Comparison of ENCODE assay signal across 24 mouse cellular contexts in the genomic region with DNA sequence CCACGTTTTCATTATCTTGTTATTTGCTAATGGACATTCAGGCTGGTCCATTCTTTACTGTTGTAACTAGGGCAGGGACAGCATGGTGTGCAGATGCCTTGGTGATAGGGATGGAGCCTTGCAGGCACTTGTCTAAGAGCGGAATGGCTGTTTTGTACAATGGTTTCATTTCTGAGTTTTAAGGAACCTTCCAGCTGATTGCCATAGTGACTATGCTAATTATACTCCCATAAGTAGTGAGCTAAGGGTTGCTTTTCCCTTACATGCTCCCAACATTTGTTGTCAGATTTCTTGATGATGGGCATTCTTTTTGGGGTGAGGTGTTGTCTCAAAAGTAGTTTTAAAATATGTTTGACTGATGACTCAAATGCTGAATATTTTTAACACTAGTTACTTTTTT.
"Had no signal": no experiment of that assay in that cellular context is flagged by ENCODE, and none has a peak within 500 bp of the region (broad histone marks: within the 10 kb centered on the region; RNA-seq: fewer than 3 reads in every experiment).

No protein-coding gene starts in this region.

- ATAC-seq: forebrain, postnatal 0 days; hindbrain, embryonic 16.5 days; inflammation-experienced regulatory T-cells, adult 6 months; intestine, embryonic 15.5 days; intestine, postnatal 0 days had no signal

- DNase-seq: forebrain, postnatal 0 days; gastrocnemius, postnatal 14 days; gastrocnemius, postnatal 36 days; heart, adult 18-20 months; heart, postnatal 10 days; heart, postnatal 4 days; kidney, adult 18-20 months; kidney, adult 8-10 months; kidney, postnatal 10 days; kidney, postnatal 25 days; kidney, postnatal 4 days; liver had no signal

- H3K4me2 ChIP-seq: heart, embryonic 12.5 days; hindbrain, embryonic 12.5 days; hindbrain, embryonic 14.5 days; intestine, embryonic 15.5 days; limb, embryonic 12.5 days had no signal

- H3K27ac ChIP-seq: heart, embryonic 10.5 days; hindbrain, embryonic 10.5 days; hindbrain, embryonic 12.5 days; hindbrain, embryonic 14.5 days; intestine, embryonic 15.5 days; layer of hippocampus, adult 2 months; limb, embryonic 10.5 days; limb, embryonic 12.5 days had no signal

- H3K4me3 ChIP-seq: heart, embryonic 10.5 days; heart, embryonic 12.5 days; hindbrain, embryonic 10.5 days; hindbrain, embryonic 12.5 days; intestine, embryonic 15.5 days; layer of hippocampus, adult 2 months; limb, embryonic 10.5 days; limb, embryonic 12.5 days had no signal

- H3K9ac ChIP-seq: forebrain, postnatal 0 days; heart, embryonic 12.5 days; hindbrain, embryonic 12.5 days; hindbrain, embryonic 14.5 days; intestine, embryonic 15.5 days; limb, embryonic 12.5 days had no signal

- H3K4me1 ChIP-seq: intestine, embryonic 15.5 days had no signal

- H3K9me3 ChIP-seq: heart, embryonic 10.5 days; heart, embryonic 12.5 days; hindbrain, embryonic 10.5 days; hindbrain, embryonic 12.5 days; intestine, embryonic 15.5 days; limb, embryonic 10.5 days; limb, embryonic 12.5 days had no signal

- H3K36me3 ChIP-seq: heart, embryonic 10.5 days; hindbrain, embryonic 10.5 days; hindbrain, embryonic 12.5 days; intestine, embryonic 15.5 days; limb, embryonic 10.5 days; limb, embryonic 12.5 days had no signal

- H3K27me3 ChIP-seq: heart, embryonic 12.5 days; hindbrain, embryonic 12.5 days; intestine, embryonic 15.5 days; limb, embryonic 12.5 days had no signal
